Mouse (Mus musculus): ENCODE data around the gene Rnf145. TPM values are rescaled to one million over a fixed set of nuclear protein-coding genes. Genes with fewer than 3 reads are reported as not detected.

The Rnf145 gene
- polyA plus RNA-seq, 1 experiment from 2014 or later = 82.1 TPM

GRCm38 (mm10) chr11:44531617-44532016 lies 12.9 kb downstream of the Rnf145 start:
- WGBS = 90% methylated on average over 4 of the region's 4 CpGs
- H3K27ac ChIP-seq = no peak overlapping the region

GRCm38 (mm10) chr11:44532846-44533781 lies 14.3 kb downstream of the Rnf145 start:
- H3K4me1 ChIP-seq = no peaks in the 10 kb centered on the region
- H3K9me3 ChIP-seq = no peaks in the 10 kb centered on the region
- H3K27me3 ChIP-seq (ENCODE audit: insufficient read depth, poor library complexity, severe bottlenecking) = no peaks in the 10 kb centered on the region
- 93% methylated on average over 17 of the region's 17 CpGs for WGBS
- H3K27ac ChIP-seq = no peak overlapping the region
- DNase-seq (ENCODE audit: low spot score) = no peak
- H3K36me3 ChIP-seq = peaks cover 76% of the 10 kb centered on the region
- no peak overlapping the region for H3K4me3 ChIP-seq

More at GRCm38 (mm10) chr11:44531617-44532016, 12.9 kb downstream of the Rnf145 start:
- no peak overlapping the region for H3K4me3 ChIP-seq
- no peaks in the 10 kb centered on the region for H3K4me1 ChIP-seq
- H3K36me3 ChIP-seq = peaks cover 72% of the 10 kb centered on the region
- no peaks in the 10 kb centered on the region for H3K9me3 ChIP-seq
- no peaks in the 10 kb centered on the region for H3K27me3 ChIP-seq (ENCODE audit: insufficient read depth, poor library complexity, severe bottlenecking)
- no peak for DNase-seq (ENCODE audit: low spot score)

GRCm38 (mm10) chr11:44534999-44535750 lies 16.4 kb downstream of the Rnf145 start:
- Histone ChIP-seq H3K4me1 (0 out of 2 replicates have a peak, but pooled peaks cover 3% of the 10 kb centered on the region), H3K27me3 (ENCODE audit: insufficient read depth, poor library complexity, severe bottlenecking) (no peaks in the 10 kb centered on the region), H3K27ac (no peak overlapping the region), H3K9me3 (no peaks in the 10 kb centered on the region), H3K36me3 (peaks cover 78% of the 10 kb centered on the region), H3K4me3 (no peak overlapping the region)
- no peak for DNase-seq (ENCODE audit: low spot score)
- 84% methylated on average over 12 of the region's 12 CpGs for WGBS

- Histone ChIP-seq H3K36me3 (peaks cover 81% of the 10 kb centered on the region), H3K4me3 (no peak overlapping the region), H3K4me1 (0 out of 2 replicates have a peak, but pooled peaks cover 3% of the 10 kb centered on the region), H3K27ac (no peak overlapping the region), H3K9me3 (no peaks in the 10 kb centered on the region), H3K27me3 (ENCODE audit: insufficient read depth, poor library complexity, severe bottlenecking) (no peaks in the 10 kb centered on the region)
- WGBS = 92% methylated on average over 7 of the region's 7 CpGs
- no peak for DNase-seq (ENCODE audit: low spot score)
These were observed 18.6 kb downstream of the Rnf145 start for GRCm38 (mm10) chr11:44537403-44537802.

- Histone ChIP-seq H3K4me1 (0 out of 2 replicates have a peak, but pooled peaks cover 3% of the 10 kb centered on the region), H3K9me3 (no peaks in the 10 kb centered on the region), H3K27me3 (ENCODE audit: insufficient read depth, poor library complexity, severe bottlenecking) (no peaks in the 10 kb centered on the region), H3K36me3 (peaks cover 80% of the 10 kb centered on the region), H3K4me3 (no peak overlapping the region), H3K27ac (no peak overlapping the region)
- 89% methylated on average over 3 of the region's 3 CpGs for WGBS
- DNase-seq (ENCODE audit: low spot score) = no peak
These were observed 19.3 kb downstream of the Rnf145 start for GRCm38 (mm10) chr11:44538101-44538500.

GRCm38 (mm10) chr11:44538501-44539290 lies 19.9 kb downstream of the Rnf145 start:
- H3K27ac ChIP-seq = no peak overlapping the region
- peaks cover 80% of the 10 kb centered on the region for H3K36me3 ChIP-seq
- WGBS = 93% methylated on average over 10 of the region's 10 CpGs

GRCm38 (mm10) chr11:44539291-44539930 lies 20.6 kb downstream of the Rnf145 start:
- Histone ChIP-seq H3K36me3 (peaks cover 83% of the 10 kb centered on the region), H3K9me3 (no peaks in the 10 kb centered on the region), H3K4me1 (0 out of 2 replicates have a peak, but pooled peaks cover 3% of the 10 kb centered on the region), H3K4me3 (no peak overlapping the region), H3K27me3 (ENCODE audit: insufficient read depth, poor library complexity, severe bottlenecking) (no peaks in the 10 kb centered on the region), H3K27ac (no peak overlapping the region)
- WGBS = 83% methylated on average over 10 of the region's 10 CpGs
- DNase-seq (ENCODE audit: low spot score) = no peak

More at GRCm38 (mm10) chr11:44538501-44539290, 19.9 kb downstream of the Rnf145 start:
- Histone ChIP-seq H3K9me3 (no peaks in the 10 kb centered on the region), H3K4me3 (no peak overlapping the region), H3K27me3 (ENCODE audit: insufficient read depth, poor library complexity, severe bottlenecking) (no peaks in the 10 kb centered on the region), H3K4me1 (0 out of 2 replicates have a peak, but pooled peaks cover 3% of the 10 kb centered on the region)
- DNase-seq (ENCODE audit: low spot score) = no peak

- Histone ChIP-seq H3K9me3 (no peaks in the 10 kb centered on the region), H3K4me3 (no peak overlapping the region), H3K27me3 (ENCODE audit: insufficient read depth, poor library complexity, severe bottlenecking) (no peaks in the 10 kb centered on the region), H3K27ac (no peak overlapping the region), H3K4me1 (0 out of 2 replicates have a peak, but pooled peaks cover 6% of the 10 kb centered on the region), H3K36me3 (peaks cover 83% of the 10 kb centered on the region)
- 88% methylated on average over 9 of the region's 9 CpGs for WGBS
- no peak for DNase-seq (ENCODE audit: low spot score)
These were observed 21.5 kb downstream of the Rnf145 start for GRCm38 (mm10) chr11:44540243-44540642.

- H3K4me1 ChIP-seq = 0 out of 2 replicates have a peak, but pooled peaks cover 7% of the 10 kb centered on the region
- peaks cover 84% of the 10 kb centered on the region for H3K36me3 ChIP-seq
- no peaks in the 10 kb centered on the region for H3K9me3 ChIP-seq
- H3K27ac ChIP-seq = no peak overlapping the region
- no peak for DNase-seq (ENCODE audit: low spot score)
- 94% methylated on average over 5 of the region's 5 CpGs for WGBS
- no peaks in the 10 kb centered on the region for H3K27me3 ChIP-seq (ENCODE audit: insufficient read depth, poor library complexity, severe bottlenecking)
- no peak overlapping the region for H3K4me3 ChIP-seq
These were observed 22.5 kb downstream of the Rnf145 start for GRCm38 (mm10) chr11:44541280-44541679.

- H3K36me3 ChIP-seq = peaks cover 89% of the 10 kb centered on the region
- no peaks in the 10 kb centered on the region for H3K9me3 ChIP-seq
- H3K4me3 ChIP-seq = no peak overlapping the region
- 86% methylated on average over 4 of the region's 4 CpGs for WGBS
- no peak overlapping the region for H3K27ac ChIP-seq
- 0 out of 2 replicates have a peak, but pooled peaks cover 7% of the 10 kb centered on the region for H3K4me1 ChIP-seq
- H3K27me3 ChIP-seq (ENCODE audit: insufficient read depth, poor library complexity, severe bottlenecking) = no peaks in the 10 kb centered on the region
- no peak for DNase-seq (ENCODE audit: low spot score)
These were observed 23.0 kb downstream of the Rnf145 start for GRCm38 (mm10) chr11:44541813-44542212.

- no peaks in the 10 kb centered on the region for H3K27me3 ChIP-seq (ENCODE audit: insufficient read depth, poor library complexity, severe bottlenecking)
- no peak for DNase-seq (ENCODE audit: low spot score)
- H3K9me3 ChIP-seq = no peaks in the 10 kb centered on the region
- no peak overlapping the region for H3K4me3 ChIP-seq
- 0 out of 2 replicates have a peak, but pooled peaks cover 7% of the 10 kb centered on the region for H3K4me1 ChIP-seq
- no peak overlapping the region for H3K27ac ChIP-seq
- peaks cover 90% of the 10 kb centered on the region for H3K36me3 ChIP-seq
- 73% methylated on average over 5 of the region's 5 CpGs for WGBS
These were observed 24.8 kb downstream of the Rnf145 start for GRCm38 (mm10) chr11:44543593-44543992.

GRCm38 (mm10) chr11:44543996-44544395 lies 25.2 kb downstream of the Rnf145 start:
- Histone ChIP-seq H3K27ac (no peak overlapping the region), H3K36me3 (peaks cover 90% of the 10 kb centered on the region), H3K4me3 (no peak overlapping the region), H3K9me3 (no peaks in the 10 kb centered on the region), H3K27me3 (ENCODE audit: insufficient read depth, poor library complexity, severe bottlenecking) (no peaks in the 10 kb centered on the region), H3K4me1 (0 out of 2 replicates have a peak, but pooled peaks cover 6% of the 10 kb centered on the region)
- 84% methylated on average over 6 of the region's 6 CpGs for WGBS
- DNase-seq (ENCODE audit: low spot score) = peak; percentile 47
